Mouse (Mus musculus) ovary, postnatal 14 days (tissue): Measurements from ENCODE around the gene Sept3.
A peak's percentile ranks its signal among the peaks of the same experiment; 100 is the strongest.

Experiments used
- DNase-seq: peaks from one replicate; pipeline ENCODE4 v3.0.0; 2022; ENCODE audit warnings: low spot score

Gene Sept3

DNA sequence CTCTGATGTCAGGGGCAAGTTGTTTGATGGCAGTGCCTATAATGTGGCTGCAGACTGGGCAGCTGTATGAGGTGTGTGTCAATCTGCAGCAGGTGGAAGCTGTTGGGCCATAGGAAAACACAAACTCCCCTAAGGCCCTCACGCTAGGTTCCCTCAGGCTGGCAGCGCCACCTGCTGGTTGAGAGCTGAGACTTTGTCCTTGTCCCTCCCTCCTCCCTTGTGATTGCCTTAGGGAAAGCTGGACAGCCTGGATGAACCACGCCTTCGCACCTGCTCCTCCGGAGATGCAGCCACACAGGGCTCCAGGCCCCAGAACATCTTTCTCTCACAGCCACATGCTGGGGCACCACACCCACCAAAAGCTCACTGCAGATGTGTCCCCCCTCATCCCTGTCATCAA lies 3.5 kb upstream of the Sept3 start:
- DNase-seq: peak; percentile 58

DNA sequence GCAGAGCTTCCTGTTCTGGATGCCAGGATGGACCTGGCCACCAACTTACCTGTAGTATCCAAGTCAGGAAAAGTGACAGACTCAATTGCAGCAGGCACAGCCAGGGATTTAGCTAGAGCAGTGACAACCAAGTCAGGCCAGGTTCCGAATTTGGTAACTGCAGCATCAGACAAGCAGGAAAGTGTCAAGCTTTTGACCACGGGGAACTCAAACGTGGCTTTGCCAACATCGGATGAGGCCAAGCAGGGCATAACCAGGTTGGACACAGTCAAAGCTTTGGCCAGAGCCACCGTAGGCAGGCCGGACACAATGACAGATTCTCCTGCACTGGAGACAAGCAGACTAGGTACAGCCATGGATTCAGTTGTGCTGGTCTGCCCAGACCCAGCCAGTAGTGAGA lies 2.4 kb upstream of the Sept3 start:
- DNase-seq: no peak

DNA sequence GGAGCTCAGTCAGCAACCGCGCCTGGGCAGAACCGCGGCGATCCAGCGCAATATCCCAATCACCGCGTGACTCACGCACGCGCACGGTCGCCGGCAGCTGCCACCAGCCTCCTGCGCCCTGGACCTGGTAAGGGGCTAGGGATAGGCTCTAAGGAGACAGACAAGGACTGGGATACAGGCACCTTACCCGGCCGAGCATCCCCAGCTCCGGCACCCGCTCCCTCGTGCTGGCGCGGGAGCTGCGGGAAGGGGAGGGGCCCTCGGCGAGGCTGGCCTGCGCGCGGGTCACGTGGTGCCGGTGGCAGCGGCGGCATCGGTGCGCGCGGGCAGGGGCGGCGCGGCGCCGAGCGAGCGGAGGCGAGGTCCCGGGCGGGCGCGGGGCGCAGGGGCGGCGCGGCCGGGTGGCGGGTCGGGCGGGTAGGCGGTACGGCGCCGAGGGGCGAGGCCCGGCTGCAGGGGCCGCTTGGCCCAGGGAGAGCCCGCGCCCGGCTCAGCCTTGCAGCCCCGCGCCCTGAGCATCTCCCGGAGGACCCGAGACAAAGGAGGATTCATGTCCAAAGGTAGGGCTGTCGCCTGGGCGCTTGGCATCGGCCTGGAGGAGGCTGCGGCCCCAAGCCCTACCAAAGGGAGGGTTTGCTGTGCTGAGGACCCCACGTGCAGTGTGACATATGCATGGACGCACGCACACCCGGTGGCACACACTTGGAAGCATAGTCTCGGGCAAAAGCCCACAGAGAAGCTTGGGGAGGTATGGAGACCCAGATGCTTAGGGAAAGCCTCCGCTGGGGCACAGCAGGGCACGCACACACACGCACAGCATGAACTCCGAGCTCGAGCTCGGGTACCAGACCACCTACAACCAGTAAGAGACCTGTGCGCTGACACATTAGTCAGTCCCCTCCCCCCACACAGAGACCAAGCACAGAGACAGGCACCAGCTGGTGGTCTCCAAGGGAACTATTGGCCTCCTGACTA lies 521 bp downstream of the Sept3 start:
- no peak for DNase-seq

DNA sequence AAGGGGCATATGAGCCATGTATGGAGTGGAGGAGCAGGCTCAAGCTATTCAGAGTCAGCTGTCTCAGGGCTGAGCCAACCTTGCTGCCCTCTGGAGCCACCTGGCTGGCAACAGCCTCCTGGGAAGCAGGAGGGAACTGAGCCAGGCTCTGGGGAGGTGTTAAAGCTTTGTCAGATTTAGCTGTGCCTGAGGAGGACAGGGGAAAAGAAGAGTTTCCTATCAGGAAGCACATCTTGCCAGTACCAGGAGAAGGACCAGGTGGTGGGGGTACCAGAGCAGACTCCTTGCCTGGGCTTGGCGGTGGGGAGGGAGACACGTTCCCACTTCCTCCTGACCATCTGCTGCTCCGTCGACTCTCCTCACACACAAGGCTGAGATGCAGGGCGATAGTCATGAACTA lies 2.9 kb downstream of the Sept3 start:
- no peak for DNase-seq

DNA sequence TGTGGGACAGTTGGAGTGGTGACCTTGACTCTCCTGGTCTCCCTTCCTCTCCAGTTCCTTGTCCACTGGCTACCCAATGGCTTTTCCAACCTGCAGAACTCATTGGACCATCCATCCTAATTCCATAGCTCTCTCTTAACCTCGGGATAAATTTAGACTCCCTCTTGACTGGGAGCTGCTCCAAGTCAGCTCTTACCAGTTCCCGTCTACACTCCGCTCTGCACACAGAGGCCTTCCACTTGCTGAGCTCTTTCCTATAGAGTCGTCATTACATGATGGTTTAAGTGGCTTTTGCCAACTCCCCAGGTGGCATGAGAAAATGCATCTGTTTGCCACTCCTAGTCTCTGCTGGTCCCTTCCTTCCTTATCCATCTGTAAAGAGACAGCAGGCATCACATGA lies 5.9 kb downstream of the Sept3 start:
- no peak for DNase-seq

DNA sequence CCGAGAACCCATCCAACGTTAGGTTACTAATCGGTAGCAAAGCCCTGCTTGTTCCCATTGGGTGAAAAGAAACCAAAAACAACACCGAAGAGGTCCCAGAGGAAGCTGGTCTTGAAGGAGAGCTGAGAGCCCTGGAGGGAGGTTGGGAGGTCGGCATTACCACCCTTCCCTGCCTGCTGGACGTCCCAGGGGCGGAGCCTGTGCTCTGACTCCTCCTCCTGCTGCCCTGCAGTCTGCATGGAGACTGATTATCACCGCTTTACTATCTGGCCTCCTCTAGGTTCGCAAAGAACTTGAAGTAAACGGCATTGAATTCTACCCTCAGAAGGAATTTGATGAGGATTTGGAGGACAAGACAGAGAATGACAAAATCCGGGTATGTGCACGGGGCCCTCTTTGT lies 11.5 kb downstream of the Sept3 start:
- no peak for DNase-seq

DNA sequence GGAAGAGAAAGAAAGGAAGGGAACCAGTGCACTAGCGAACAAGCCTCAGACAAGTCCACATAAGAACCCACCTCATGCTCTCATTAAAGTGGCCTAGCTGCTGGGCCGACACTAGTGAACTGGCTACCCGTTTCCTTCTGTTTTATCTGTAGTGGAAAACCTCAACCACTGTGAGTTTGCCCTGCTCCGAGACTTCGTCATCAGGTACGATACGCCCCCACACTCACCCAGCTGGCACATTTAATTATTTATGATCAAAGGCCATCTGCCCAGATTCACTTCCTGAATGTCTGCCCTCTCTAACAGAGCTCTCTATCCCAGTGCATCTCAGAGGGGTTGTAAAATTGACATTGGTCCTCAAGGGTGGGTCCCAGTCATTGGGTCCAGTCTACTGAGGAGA lies 15.6 kb downstream of the Sept3 start:
- no peak for DNase-seq

DNA sequence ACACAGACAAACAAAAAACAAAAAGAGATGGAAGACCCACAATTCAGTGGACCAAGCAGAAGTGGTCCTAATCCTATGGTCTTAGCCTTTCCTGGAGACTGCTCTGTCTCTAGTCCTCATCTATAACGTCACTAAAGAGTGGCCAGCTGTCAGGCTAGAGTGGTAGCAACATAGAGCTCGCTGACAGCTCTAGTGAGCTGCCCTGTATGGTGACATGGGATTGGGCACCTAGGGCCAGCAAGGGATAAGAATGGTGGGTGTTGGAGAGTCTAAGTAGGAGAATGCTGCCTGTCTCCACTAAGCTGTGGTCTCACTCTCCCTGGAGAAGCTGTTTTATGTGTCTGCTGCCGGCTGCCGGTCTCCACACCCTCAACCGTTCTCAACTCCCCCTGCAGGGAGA lies 18.2 kb downstream of the Sept3 start:
- DNase-seq: no peak

DNA sequence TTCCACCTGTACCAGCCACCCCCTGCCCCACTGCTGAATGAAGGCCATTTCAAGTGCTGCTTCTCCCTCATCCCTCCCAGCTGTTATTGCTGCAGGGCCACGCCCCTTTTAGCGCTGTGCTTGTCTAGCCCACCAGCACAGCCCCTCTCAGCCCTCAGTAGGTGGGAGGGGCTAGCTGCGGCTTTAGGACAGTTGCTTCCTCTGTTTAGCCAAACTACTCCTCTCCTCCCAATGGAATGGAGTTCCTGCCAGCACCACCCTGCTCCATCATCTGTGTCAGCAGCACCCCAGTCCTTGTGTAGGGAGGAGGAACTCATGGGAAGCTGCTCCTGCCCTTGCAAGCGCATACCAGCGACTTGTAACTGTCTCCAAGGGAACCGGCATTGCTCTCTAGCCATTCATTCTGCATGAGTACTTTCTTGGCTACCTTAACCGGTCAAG lies 18.6 kb downstream of the Sept3 start:
- no peak for DNase-seq

DNA sequence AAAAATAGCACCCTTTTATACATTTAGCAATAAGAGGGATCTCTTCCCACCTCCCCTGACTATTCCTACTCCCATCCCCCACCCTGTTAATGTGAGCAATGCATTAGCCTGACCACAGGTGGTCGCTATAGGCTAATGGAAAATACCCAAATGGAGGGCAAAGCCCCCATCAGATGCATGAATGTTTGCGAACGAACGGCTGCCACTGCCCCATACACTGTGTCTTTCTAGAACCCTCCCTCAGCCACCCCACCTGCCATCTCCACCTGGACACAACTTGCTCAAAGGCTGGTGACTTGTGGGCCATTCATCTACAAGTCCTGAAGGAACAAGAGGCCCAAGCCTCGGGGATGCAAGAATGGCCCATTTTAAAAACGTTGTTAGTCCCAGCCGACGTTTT lies 19.4 kb downstream of the Sept3 start:
- DNase-seq: no peak

DNA sequence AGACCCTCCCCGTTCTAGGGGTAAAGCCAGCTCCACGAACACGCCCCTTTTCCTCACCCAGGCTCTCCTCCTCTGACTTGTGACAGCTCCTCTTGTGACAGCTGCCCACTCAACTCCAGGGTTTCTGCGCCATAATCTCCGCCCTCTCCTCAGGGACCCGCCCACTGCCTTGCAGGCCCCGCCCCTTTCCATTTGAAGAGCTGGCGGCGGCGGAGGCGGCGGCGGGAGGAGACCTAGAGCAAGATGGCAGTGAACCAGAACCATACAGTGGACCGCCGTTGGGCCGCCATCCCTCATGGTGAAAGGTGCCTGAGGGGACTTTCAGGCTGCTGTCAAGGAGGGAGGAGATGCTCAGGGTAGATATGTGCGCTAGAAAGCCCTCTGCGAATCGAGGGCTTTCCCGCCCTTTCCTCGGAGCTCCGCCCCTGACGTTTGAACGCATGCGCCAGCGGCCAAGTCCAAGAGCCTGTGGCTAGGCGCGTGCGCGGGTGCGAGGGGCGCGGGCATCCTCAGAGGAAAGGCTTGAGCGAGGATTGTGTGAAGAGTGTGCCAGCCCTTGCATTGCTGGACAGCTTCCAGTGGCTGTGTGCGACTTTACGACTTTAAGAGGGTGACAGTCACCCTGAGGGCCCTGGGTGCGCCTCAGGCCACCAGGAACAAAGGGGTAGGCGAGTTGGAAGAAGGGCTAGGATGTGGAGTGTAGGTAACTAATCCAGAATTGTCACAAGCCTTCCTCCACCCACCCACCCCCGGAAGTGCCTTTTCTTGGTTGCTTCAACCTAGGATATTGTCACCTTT lies 24.3 kb downstream of the Sept3 start, which contains the start of gene Wbp2nl:
TSS of gene Wbp2nl (plus strand) at position 191 of the 798 bp plus-strand sequence.
- DNase-seq: no peak

DNA sequence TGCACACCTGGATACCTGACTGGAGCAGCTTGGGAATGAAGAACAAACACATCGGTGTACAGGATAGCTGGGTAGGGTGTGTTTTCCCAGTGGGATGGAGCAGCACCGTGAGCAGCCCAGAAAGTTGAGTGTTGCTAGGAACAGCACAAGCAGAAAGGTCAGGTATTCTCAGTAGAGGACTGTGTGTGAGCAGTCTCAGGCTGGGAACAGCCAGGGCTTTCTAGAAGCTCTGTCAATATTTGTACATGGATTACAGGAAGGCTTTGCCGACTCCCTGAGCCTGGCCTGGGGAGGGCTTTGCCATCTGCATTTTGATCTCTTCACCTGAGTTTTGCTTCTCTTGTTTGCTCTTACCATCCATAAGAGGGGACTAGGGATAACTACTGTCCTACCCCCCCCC lies 32.4 kb downstream of the Sept3 start:
- DNase-seq: no peak

DNA sequence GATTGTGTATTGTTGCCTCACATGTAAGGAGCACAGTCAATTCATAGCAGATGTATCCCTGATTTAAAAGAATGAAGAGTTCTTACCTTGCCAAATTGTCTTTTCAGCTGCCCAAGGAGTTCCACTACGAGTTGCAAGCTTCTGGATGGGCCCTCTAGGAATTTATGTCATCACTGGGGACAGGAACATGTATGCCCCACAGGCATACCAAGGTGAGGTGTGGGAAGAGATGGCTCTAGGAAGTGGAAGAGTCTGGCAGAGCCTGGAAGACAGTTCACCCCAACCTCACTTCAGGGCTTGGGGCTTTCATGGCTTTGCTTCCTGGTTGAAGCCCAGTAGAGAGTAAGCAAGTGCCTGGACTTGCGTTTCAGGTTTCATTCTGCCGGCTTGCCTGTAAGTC lies 33.7 kb downstream of the Sept3 start:
- DNase-seq: no peak

DNA sequence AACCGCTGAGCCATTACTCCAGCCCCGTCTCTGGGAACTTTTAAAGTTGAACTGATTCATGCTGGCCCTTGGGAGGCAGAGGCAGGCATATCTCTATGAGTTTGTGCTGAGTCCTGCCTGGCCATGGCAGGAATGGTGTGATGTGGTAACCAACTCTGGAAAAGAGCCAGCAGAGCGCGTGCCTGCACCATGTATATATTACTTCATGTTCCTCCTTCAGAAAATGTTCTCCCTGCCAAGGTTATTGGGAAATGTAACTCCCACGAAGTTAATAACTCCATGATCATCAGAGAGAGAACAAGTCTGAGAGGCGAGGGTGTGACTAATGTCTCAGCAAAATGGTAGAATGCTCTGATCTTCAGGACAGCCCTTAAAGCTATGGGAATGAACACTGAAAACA lies 43.1 kb downstream of the Sept3 start:
- no peak for DNase-seq

DNA sequence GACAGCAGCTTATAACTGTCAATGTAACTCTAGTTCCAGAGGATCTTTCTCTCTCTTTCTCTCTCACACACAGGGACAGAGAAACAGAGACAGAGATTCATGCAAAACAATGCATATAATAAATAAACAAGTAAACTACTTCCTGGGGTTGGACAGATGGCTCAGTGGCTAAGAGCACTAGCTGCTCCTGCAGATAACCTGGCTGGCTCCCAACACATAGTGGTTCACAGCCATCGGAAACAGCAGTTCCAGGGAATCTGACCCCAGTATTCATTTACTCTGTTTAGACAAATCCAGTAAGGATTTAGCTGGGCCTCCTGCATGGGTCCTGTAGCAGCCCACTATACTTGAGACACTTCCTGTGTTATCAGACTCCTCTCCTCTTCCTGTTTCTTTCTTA lies 44.9 kb downstream of the Sept3 start:
- DNase-seq: no peak

DNA sequence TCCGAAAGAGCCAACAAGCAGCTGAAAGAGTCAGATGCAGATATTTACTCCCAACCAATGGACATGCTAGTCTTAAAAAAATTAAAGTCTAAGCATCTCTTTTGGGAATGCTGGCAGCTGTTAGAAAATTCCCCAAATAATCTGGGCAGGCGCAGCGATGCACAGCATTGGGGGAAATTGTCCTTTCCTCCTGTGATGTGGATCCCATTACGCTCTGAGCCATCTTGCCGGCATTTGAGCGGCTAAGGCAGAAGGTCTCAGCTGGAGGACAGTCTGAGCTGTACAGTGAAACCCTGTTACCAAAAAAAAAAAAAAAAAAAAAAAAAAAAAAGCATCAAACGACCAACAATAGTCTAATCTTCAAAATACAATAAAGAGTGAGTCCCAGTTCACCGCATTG lies 47.5 kb downstream of the Sept3 start:
- DNase-seq: no peak

DNA sequence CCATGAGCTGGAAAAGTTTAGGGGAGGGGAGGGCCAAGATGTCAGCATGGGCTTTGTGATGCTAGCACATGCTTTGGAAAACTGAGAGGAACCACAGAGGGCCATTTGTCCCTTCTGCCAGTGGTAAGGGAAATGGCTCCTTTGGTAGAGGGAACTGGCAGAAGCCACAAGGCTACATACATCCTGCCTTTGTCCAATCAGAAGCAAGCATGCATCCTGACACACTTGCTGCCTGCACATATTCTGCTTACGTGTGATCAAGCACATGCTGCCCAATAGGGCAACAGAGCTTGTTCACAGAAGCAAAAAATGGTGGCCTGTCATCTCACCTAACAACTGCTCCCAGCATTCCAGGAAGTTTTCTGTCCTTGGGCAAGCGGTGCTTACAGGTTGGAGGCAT lies 50.7 kb downstream of the Sept3 start:
- no peak for DNase-seq

DNA sequence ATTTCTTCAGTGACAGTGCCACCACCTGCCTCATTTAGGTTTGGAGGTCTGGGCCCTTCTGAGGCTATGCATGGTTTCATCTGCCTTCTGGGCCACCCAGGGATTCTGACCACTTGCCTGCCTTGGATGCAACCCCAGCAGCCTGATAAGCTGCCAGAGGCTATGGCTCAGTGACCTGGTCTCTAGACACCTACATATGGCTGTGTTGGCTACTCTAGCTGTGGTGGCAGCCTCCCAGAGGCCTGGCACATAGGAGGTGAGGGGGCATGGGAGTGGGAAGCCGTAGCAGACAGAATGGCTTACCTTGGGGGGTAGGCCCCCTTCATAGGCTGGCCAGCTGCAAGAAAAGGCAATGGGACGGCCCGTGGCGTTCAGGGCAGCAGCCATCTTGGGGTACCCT lies 60.5 kb downstream of the Sept3 start:
- DNase-seq: no peak

DNA sequence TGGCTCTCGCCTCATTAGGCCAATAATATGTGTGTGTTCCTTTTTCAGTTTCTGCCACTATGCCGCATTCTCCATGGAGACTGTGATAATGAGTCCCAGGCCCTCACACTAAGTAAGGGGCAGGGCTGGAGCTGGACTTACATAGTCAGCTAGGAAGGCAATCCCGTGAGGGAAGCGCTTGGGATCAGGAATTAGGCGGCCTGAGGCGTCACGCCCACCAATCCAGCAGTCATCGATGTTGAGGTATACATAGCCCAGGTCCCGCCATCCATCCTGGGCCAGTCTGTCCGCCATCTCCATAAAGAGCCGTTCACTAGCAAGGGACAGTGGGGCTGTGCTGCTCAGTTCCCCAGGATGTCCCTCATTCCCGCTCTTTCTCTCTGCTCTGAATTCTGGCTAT lies 61.9 kb downstream of the Sept3 start:
- DNase-seq: no peak

DNA sequence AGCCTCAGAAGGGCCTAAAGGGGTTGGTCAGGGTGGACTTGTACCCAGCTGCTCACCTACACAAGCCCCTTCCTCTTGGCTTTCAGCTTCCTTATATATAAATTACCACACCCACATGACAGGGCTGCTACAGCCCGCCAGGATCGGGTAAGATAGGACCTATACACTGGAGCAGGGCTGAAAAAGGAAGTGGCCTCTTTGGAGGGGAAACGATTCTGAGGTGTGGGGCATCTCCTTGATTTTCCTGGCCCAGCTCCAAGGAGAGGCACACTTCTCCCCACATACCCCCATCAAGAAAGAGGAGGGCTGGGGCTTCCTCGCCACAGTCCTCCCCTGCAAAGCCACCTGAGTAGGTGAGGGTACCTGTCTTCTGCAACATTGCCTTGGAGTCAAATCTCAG lies 63.2 kb downstream of the Sept3 start:
- DNase-seq: no peak

DNA sequence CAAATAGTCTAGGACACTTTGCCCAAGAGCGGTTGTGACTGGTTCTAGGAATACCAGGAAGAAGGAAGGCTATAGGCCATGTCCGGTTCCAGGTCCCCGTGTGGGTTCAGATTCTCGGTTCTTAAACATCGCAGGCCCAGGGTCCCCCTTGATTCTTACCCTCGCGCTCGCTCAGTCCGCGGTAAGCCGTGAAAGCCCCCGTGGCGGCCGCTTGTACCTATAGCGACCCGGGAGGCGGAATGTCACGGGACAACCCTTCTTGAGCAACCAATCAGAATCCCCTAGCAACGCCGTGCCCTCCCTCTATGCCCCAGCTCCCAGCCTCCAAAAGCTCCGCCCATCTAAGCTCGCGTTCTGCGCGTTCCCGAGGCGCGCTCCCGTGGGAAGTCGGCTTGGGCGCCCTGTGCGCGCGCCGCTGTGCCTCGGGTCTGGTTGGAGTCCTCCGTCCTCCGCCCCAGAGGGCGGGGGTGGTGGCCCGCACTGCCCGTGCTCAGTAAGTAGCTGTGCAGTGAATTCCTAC lies 64.0 kb downstream of the Sept3 start, which contains the start of the genes Naga, Pheta2 and Smdt1:
TSS of gene Naga (minus strand) at position 333 of the 520 bp plus-strand sequence.
TSS of gene Pheta2 (plus strand) at position 350 of the 520 bp plus-strand sequence.
TSS of gene Smdt1 (plus strand) at position 367 of the 520 bp plus-strand sequence.
- DNase-seq: peak; percentile 96

DNA sequence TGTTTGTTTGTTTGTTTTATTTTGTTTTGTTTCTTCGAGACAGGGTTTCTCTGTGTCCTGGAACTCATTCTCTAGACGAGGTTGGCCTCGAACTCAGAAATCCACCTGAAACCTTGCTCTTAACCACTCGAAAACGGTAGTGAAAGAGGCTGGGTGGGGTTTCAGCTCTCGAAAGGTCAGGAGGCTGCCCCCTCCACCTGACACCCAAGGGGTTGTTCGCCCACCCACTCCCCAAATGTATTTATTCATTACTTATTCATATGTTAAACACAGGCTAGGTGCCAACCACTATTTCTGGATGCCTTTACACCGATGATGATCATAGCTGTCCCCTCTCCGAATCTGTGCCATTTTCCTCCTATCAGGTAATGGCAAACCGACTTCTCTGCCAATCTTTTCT lies 64.5 kb downstream of the Sept3 start:
- no peak for DNase-seq
